Comparison of ENCODE assay signal across 11 mouse cellular contexts in the genomic region with DNA sequence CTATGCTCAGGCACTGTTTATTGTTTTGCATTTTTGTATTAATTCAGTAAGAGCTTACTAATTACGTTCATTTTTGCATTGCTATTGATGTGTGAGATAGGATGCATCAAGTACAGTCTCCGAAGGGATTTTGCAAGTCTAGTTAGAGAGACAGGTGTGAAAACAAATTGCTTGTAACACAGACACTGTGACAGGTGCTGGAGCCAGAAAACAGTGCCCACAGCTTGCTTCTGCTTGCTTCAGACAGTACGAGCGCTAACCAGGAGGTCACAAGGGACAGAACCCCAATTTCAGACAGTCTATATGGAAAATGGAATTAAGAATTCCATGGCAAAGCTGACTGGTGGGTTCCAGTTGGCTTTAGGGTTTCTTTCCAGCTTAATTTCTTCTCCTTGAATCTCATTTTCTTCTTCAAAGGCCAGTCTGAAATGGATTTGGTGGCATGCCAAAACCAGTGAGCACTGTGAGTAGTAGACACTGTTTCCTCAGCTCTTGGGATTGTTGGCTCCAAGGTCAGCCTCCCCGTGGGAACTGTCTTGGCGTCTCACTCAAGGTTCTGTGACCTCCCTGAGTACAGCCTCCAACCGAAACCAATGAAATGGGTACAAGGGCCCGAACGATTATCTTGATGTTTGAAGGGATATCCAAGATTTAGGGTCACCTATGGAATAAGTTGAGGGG. TPM values are rescaled to one million over a fixed set of nuclear protein-coding genes. Genes with fewer than 3 reads are reported as not detected.
A peak's percentile ranks its signal among the peaks of the same experiment; 100 is the strongest.
DNase-seq lines count a peak whose midpoint lies in the region; ATAC-seq and TF ChIP-seq lines count a peak whose summit lies in the region.
"Had no signal": no experiment of that assay in that cellular context is flagged by ENCODE, and none has a peak within 500 bp of the region (broad histone marks: within the 10 kb centered on the region; RNA-seq: fewer than 3 reads in every experiment).

No protein-coding gene starts in this region.

- no peaks in the 10 kb centered on the region for H3K36me3 ChIP-seq in hindbrain, embryonic 14.5 days (replicated peaks; ENCODE audit: control insufficient read depth, insufficient read depth)
- no peaks in the 10 kb centered on the region for H3K36me3 ChIP-seq in hindbrain, embryonic 10.5 days
- H3K36me3 ChIP-seq in midbrain, embryonic 14.5 days (ENCODE audit: control insufficient read depth, insufficient read depth, low read length): no peaks in the 10 kb centered on the region
- no peaks in the 10 kb centered on the region for H3K36me3 ChIP-seq in midbrain, embryonic 11.5 days (ENCODE audit: control insufficient read depth, insufficient read depth, low read length)
- H3K36me3 ChIP-seq in midbrain, postnatal 0 days (ENCODE audit: insufficient read depth, low read length): no peaks in the 10 kb centered on the region
- H3K36me3 ChIP-seq: heart, embryonic 10.5 days; limb, embryonic 15.5 days had no signal

- no peak overlapping the region for H3K27ac ChIP-seq in hindbrain, embryonic 14.5 days
- H3K27ac ChIP-seq in hindbrain, embryonic 10.5 days: no peak overlapping the region
- H3K27ac ChIP-seq in midbrain, embryonic 14.5 days (replicated peaks; ENCODE audit: low read depth, low read length): no peak overlapping the region
- H3K27ac ChIP-seq in midbrain, embryonic 11.5 days (ENCODE audit: low read depth, low read length): no peak overlapping the region
- no peak overlapping the region for H3K27ac ChIP-seq in midbrain, postnatal 0 days (ENCODE audit: low read depth, low read length)
- H3K27ac ChIP-seq: heart, embryonic 10.5 days; limb, embryonic 15.5 days had no signal

- DNase-seq in cerebellum, adult 9-10 months: peak; percentile 26
- no peak for DNase-seq in cerebellum, postnatal 36 days
- no peak for DNase-seq in hindbrain, embryonic 14.5 days (ENCODE audit: low spot score)
- DNase-seq in hindbrain, embryonic 10.5 days (ENCODE audit: low spot score): no peak
- DNase-seq in midbrain, embryonic 14.5 days: peak; percentile 65
- no peak for DNase-seq in midbrain, embryonic 11.5 days (ENCODE audit: low spot score, missing footprints)
- peak; percentile 75 for DNase-seq in midbrain, postnatal 0 days (ENCODE audit: low spot score)
- no peak for DNase-seq in embryo, embryonic 11 days

- H3K4me2 ChIP-seq in hindbrain, embryonic 14.5 days (replicated peaks): no peak overlapping the region
- no peak overlapping the region for H3K4me2 ChIP-seq in midbrain, embryonic 14.5 days (ENCODE audit: low read length)
- H3K4me2 ChIP-seq in midbrain, embryonic 11.5 days: no peak overlapping the region
- no peak overlapping the region for H3K4me2 ChIP-seq in midbrain, postnatal 0 days (ENCODE audit: low read depth, low read length, poor library complexity, severe bottlenecking)
- H3K4me2 ChIP-seq: limb, embryonic 15.5 days had no signal

- H3K9me3 ChIP-seq in hindbrain, embryonic 14.5 days (ENCODE audit: control insufficient read depth, low read length): no peaks in the 10 kb centered on the region
- H3K9me3 ChIP-seq in hindbrain, embryonic 10.5 days: no peaks in the 10 kb centered on the region
- no peaks in the 10 kb centered on the region for H3K9me3 ChIP-seq in midbrain, embryonic 14.5 days (ENCODE audit: control insufficient read depth, low read length)
- no peaks in the 10 kb centered on the region for H3K9me3 ChIP-seq in midbrain, embryonic 11.5 days (ENCODE audit: control insufficient read depth, low read length)
- H3K9me3 ChIP-seq in midbrain, postnatal 0 days (ENCODE audit: low read length): no peaks in the 10 kb centered on the region
- H3K9me3 ChIP-seq: heart, embryonic 10.5 days; limb, embryonic 15.5 days had no signal

- H3K9ac ChIP-seq in hindbrain, embryonic 14.5 days: no peak overlapping the region
- no peak overlapping the region for H3K9ac ChIP-seq in midbrain, embryonic 14.5 days (replicated peaks; ENCODE audit: low read length)
- no peak overlapping the region for H3K9ac ChIP-seq in midbrain, embryonic 11.5 days (ENCODE audit: low read length)
- H3K9ac ChIP-seq in midbrain, postnatal 0 days (replicated peaks; ENCODE audit: low read length, poor library complexity, severe bottlenecking): no peak overlapping the region
- H3K9ac ChIP-seq: limb, embryonic 15.5 days had no signal

- WGBS in hindbrain, embryonic 14.5 days: 65% methylated on average over 9 of the region's 9 CpGs
- 79% methylated on average over 9 of the region's 9 CpGs for WGBS in hindbrain, embryonic 10.5 days
- 65% methylated on average over 9 of the region's 9 CpGs for WGBS in midbrain, embryonic 14.5 days
- WGBS in midbrain, embryonic 11.5 days: 82% methylated on average over 9 of the region's 9 CpGs
- 55% methylated on average over 9 of the region's 9 CpGs for WGBS in midbrain, postnatal 0 days

- TF ChIP-seq CTCF in midbrain, postnatal 0 days (IDR thresholded peaks at IDR 0.05): no peak

- ATAC-seq in hindbrain, embryonic 14.5 days (ENCODE audit: low FRiP score): peak; percentile 43; the same call in 1 of the 2 replicates
- no peak for ATAC-seq in midbrain, embryonic 14.5 days (ENCODE audit: low FRiP score, low TSS enrichment)
- ATAC-seq in midbrain, embryonic 11.5 days (ENCODE audit: low FRiP score): no peak
- no peak for ATAC-seq in midbrain, postnatal 0 days (ENCODE audit: low FRiP score)
- ATAC-seq: Patski had no signal

- no peak overlapping the region for H3K4me3 ChIP-seq in hindbrain, embryonic 14.5 days (replicated peaks; ENCODE audit: low read length)
- no peak overlapping the region for H3K4me3 ChIP-seq in hindbrain, embryonic 10.5 days
- H3K4me3 ChIP-seq in midbrain, embryonic 14.5 days (replicated peaks; ENCODE audit: low read depth, low read length): no peak overlapping the region
- H3K4me3 ChIP-seq in midbrain, embryonic 11.5 days (ENCODE audit: low read depth, low read length): no peak overlapping the region
- no peak overlapping the region for H3K4me3 ChIP-seq in midbrain, postnatal 0 days (ENCODE audit: low read depth, low read length)
- H3K4me3 ChIP-seq: heart, embryonic 10.5 days; limb, embryonic 15.5 days had no signal

- H3K4me1 ChIP-seq in hindbrain, embryonic 14.5 days (replicated peaks; ENCODE audit: control insufficient read depth, insufficient read depth, low read length): no peaks in the 10 kb centered on the region
- peaks cover 19% of the 10 kb centered on the region; the same call in 1 of the 2 replicates for H3K4me1 ChIP-seq in hindbrain, embryonic 10.5 days (replicated peaks)
- H3K4me1 ChIP-seq in midbrain, embryonic 14.5 days (ENCODE audit: control insufficient read depth, insufficient read depth, low read length): no peaks in the 10 kb centered on the region
- no peaks in the 10 kb centered on the region for H3K4me1 ChIP-seq in midbrain, embryonic 11.5 days (ENCODE audit: control insufficient read depth, insufficient read depth, low read length)
- no peaks in the 10 kb centered on the region for H3K4me1 ChIP-seq in midbrain, postnatal 0 days (ENCODE audit: insufficient read depth, low read length)

- no peaks in the 10 kb centered on the region for H3K27me3 ChIP-seq in hindbrain, embryonic 14.5 days (ENCODE audit: control insufficient read depth, insufficient read depth, low read length)
- H3K27me3 ChIP-seq in hindbrain, embryonic 10.5 days (ENCODE audit: insufficient read depth, poor library complexity, severe bottlenecking): 0 out of 2 replicates have a peak, but pooled peaks cover 4% of the 10 kb centered on the region
- H3K27me3 ChIP-seq in midbrain, embryonic 14.5 days (ENCODE audit: control insufficient read depth, insufficient read depth, low read length): no peaks in the 10 kb centered on the region
- H3K27me3 ChIP-seq in midbrain, embryonic 11.5 days (ENCODE audit: control insufficient read depth, insufficient read depth, low read length): no peaks in the 10 kb centered on the region
- H3K27me3 ChIP-seq in midbrain, postnatal 0 days (ENCODE audit: insufficient read depth, low read length): no peaks in the 10 kb centered on the region
- H3K27me3 ChIP-seq: limb, embryonic 15.5 days; Patski had no signal

RNA-seq across cellular contexts. Expression of a gene that starts 11.9 kb away (rescaled TPM):
- 19.2 and 20.4 TPM in 2 replicates for polyA plus RNA-seq in hindbrain, embryonic 14.5 days (2014; fragmentation: Nextera tagmentation; extraction: Ambion mirVana)
- polyA plus RNA-seq in hindbrain, embryonic 10.5 days (2016; fragmentation: Nextera tagmentation; extraction: Ambion mirVana): 11.8 and 13.0 TPM in 2 replicates
- polyA plus RNA-seq in midbrain, embryonic 14.5 days (2014; fragmentation: Nextera tagmentation; extraction: Ambion mirVana): 11.2 and 17.8 TPM in 2 replicates
- 13.7 and 16.7 TPM in 2 replicates for polyA plus RNA-seq in midbrain, embryonic 11.5 days (2014; fragmentation: Nextera tagmentation; extraction: Ambion mirVana)
- total RNA-seq in midbrain, postnatal 0 days (2014; rRNA removed): 8.7 and 13.9 TPM in 2 replicates
- 15.8 and 16.0 TPM in 2 replicates for polyA plus RNA-seq in midbrain, postnatal 0 days (2015; fragmentation: Nextera tagmentation; extraction: Ambion mirVana)

Comparison
In these comparisons a context has a peak if more than half of its experiments do, and no peak if none do; other contexts are left out.
1. DNase-seq: peak in cerebellum, adult 9-10 months (single experiment), midbrain, embryonic 14.5 days (single experiment) and midbrain, postnatal 0 days (single experiment); none in cerebellum, postnatal 36 days (0 of 2), hindbrain, embryonic 14.5 days (single experiment), hindbrain, embryonic 10.5 days (single experiment), midbrain, embryonic 11.5 days (single experiment) and embryo, embryonic 11 days (single experiment).